Mouse (Mus musculus): Measurements from ENCODE around the gene Alppl2.

The Alppl2 gene

DNA sequence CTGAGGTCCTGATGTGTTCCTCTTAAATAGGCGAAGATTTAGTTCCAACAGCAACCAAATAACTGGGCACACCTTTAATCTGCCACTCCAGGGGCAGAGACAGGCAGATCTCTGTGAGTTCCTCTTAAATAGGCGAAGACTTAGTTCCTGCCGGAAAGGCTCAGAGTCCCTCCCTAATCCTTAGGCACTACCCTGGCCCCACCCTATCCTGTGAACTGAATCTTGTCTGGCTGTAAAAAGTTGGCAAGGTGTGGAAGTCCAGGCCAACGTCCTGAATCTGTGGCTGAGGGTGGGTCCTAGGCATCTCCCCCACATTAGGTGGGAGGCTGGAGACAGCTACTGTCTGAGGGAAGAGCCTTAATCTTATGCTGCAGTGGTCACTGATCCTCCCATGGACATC is at the start of gene Alppl2:
Alppl2 (minus strand) TSS at position 101 of the 400 bp plus-strand sequence.
- ChIA-PET CTCF (interaction anchor here in 2 of 4 experiments (0.6 to 0.9 kb wide), 2 partner anchors 22 to 391 kb away, joined by 3 to 7 read pairs; no protein-coding TSS in a partner anchor), POLR2A (no interaction called here)

- ChIA-PET POLR2A (interaction anchor here in 1 of 4 experiments (1.0 kb wide), 1 partner anchor 10 kb away, joined by 3 read pairs; no protein-coding TSS in a partner anchor), CTCF (interaction anchor here in 1 of 4 experiments (1.1 kb wide), 1 partner anchor 55 kb away, joined by 3 read pairs; no protein-coding TSS in a partner anchor)
These were observed 42.1 kb upstream of the Alppl2 start for GRCm38 (mm10) chr1:87131803-87132202.

DNA sequence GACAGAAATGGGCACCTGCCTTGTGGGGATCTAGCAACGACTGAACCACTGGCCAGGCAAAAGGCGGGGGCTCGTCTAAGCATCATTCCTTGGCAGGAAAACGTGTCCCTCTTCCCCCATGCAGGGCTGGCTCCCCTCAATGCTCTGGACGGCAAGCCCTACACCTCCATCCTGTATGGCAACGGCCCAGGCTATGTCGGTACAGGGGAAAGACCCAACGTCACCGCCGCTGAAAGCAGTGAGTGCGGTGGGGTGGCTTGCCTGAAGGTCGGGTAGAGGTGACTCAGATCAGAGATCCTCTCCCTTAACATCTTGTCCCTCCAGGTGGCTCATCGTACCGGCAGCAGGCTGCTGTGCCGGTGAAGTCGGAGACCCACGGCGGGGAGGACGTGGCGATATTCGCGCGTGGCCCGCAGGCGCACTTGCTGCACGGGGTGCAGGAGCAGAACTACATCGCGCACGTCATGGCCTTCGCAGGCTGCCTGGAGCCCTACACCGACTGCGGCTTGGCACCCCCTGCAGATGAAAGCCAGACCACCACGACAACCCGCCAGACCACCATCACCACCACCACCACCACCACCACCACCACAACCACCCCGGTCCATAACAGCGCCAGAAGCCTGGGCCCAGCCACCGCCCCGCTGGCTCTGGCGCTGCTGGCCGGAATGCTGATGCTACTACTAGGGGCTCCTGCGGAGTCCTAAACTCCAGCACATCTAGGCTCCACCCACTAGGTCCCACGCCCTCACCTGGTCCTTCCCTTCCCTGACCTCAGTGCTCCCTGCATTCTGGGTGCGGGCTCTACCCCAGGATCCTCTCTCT is 37.7 kb upstream of the Alppl2 start:
- CTCF ChIA-PET = interaction anchor here in 2 of 4 experiments (0.5 to 1.2 kb wide), 3 partner anchors 20 to 59 kb away, joined by 3 to 4 read pairs (median 3); no protein-coding TSS in a partner anchor
- POLR2A ChIA-PET = interaction anchor here in 2 of 4 experiments (0.9 to 1.6 kb wide), 3 partner anchors 15 to 16 kb away, joined by 3 read pairs; no protein-coding TSS in a partner anchor

DNA sequence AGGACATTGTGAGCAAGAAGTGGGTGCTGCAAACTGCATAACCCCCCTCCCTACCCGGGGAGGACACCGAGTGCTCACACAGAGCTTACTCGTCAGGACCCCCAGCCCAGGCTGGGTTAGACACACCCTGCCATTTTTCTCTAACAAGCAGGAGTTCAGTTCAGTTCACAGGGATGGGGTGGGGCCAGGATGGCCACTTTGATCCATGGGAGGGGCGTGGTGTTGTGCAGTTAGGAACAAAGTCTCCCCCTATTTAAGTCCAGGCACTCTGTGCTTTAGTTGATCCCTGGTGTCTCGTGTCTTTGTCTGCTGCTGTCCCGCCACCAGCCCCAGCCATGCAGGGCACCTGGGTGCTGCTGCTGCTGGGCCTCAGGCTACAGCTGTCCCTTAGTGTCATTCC is 34.9 kb upstream of the Alppl2 start, which contains the start of gene Akp3:
Akp3 (plus strand) TSS at position 301 of the 400 bp plus-strand sequence.
- ChIA-PET CTCF (interaction anchor here in 2 of 4 experiments (0.9 to 1.6 kb wide), 4 partner anchors 13 to 62 kb away, joined by 3 to 4 read pairs (median 3); no protein-coding TSS in a partner anchor), POLR2A (no interaction called here)

- ChIA-PET CTCF (interaction anchor here in 2 of 4 experiments (0.6 to 0.9 kb wide), 4 partner anchors 71 to 579 kb away, joined by 3 to 4 read pairs (median 3); no protein-coding TSS in a partner anchor), POLR2A (no interaction called here)
These were observed 25.1 kb upstream of the Alppl2 start for GRCm38 (mm10) chr1:87114784-87115183.

GRCm38 (mm10) chr1:87111719-87112354 is 22.1 kb upstream of the Alppl2 start:
- CTCF ChIA-PET = interaction anchor here (0.6 to 1.6 kb wide), 23 partner anchors 9 to 738 kb away, joined by 3 to 10 read pairs (median 3); partner anchors contain the start of genes Akp3 (in 1 of the 4) and Alppl2 (in 1 of the 4)

GRCm38 (mm10) chr1:87108564-87108963 is 18.8 kb upstream of the Alppl2 start:
- ChIA-PET POLR2A (no interaction called here), CTCF (no interaction called here)

More at GRCm38 (mm10) chr1:87111719-87112354, 22.1 kb upstream of the Alppl2 start:
- POLR2A ChIA-PET = interaction anchor here in 2 of 4 experiments (0.6 to 1.5 kb wide), 4 partner anchors 16 to 190 kb away, joined by 3 to 7 read pairs (median 4); no protein-coding TSS in a partner anchor

DNA sequence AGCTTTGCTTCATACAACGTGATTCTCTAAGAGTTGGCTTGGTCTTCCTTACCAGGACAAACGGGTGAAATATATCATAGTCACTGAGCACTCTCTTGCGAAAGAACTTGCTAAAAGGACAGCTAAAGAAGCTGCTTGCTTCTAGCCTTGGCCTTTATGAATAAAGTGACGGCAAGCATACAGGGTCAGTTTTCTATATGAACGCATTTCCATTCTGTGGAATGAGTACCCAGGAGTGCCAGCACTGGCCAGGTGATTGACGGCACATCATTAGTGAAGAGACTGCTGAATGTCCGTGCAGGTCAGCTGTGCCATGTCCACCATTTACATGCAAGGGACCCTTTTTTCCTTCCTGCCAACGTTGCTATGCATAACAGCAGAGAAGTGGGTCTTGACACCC is 16.8 kb upstream of the Alppl2 start:
- CTCF ChIA-PET = interaction anchor here in 2 of 4 experiments (0.6 kb wide), 2 partner anchors 22 to 49 kb away, joined by 4 read pairs; no protein-coding TSS in a partner anchor
- POLR2A ChIA-PET = no interaction called here

GRCm38 (mm10) chr1:87103936-87104335 is 14.2 kb upstream of the Alppl2 start:
- ChIA-PET CTCF (no interaction called here), POLR2A (no interaction called here)

DNA sequence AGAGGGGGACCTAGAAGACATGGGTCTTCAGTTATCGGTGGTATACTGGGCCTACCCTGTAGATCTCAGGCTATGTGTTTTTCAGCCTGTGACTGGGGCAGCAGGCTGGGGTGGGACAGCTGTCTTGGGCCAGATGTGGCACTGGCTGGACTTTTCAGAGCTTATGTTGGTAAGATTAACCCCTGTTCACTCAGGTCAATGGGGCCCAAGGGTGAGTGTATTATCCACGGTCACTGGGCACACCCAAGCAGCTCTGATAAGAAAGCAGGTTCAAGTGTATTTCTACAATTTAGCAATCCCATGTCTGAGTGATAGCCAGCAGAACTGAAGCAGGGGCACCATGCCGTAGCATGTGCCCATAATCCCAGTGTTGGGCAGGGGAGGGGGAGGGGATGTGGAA is 12.4 kb upstream of the Alppl2 start:
- CTCF ChIA-PET = no interaction called here
- POLR2A ChIA-PET = no interaction called here

DNA sequence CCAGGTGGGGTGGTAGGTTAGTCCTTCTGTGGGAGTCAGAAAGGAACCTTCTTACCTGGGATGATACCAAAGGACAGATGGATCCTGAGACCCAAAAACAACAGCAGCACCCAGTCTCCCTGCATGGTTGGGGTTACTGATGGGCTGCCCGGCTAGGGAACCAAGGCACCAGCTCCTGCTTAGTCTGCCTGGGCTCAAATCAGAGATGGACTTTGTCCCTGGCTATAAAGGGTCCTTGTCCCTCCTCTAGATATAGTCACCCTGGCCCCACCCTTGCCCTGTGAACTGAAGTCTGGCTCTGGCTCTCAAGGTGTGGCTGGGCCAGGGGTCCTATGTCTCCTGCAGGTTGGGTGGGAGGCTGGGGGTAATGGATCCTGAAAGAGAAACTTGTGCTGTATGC is 11.7 kb upstream of the Alppl2 start, which contains the start of gene Alpi:
Alpi (minus strand) TSS at position 196 of the 400 bp plus-strand sequence.
- ChIA-PET CTCF (no interaction called here), POLR2A (no interaction called here)

DNA sequence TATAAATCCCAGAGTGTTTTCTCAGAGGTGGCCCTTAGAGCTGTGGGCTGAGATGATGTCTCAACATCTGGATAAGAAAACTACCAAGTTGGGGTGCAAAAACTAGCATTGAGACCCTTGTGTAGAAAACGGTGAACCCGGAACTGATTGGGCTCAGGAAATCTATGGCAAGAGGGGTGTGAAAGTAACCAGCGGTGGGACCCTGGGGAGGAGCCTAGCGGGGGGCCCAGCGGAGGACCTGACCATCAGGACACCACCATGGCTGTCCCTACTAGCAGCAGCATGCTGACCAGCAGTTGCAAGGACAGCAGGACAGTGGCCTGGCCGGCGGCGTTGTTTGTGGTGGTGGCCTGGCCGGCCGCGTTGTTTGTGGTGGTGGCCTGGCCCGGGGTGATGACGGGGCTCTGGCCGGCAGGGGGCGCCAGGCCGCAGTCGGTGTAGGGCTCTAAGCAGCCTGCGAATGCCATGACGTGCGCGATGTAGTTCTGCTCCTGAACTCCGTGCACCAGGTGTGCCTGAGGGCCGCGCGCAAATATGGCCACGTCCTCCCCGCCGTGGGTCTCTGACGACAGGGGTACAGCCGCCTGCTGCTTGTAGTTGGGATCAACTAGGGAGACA is 8.7 kb upstream of the Alppl2 start:
- ChIA-PET POLR2A (interaction anchor here in 1 of 4 experiments (0.6 kb wide), 1 partner anchor 57 kb away, joined by 3 read pairs; the partner anchor contains the start of gene Ecel1), CTCF (interaction anchor here (0.6 to 1.5 kb wide), 17 partner anchors 11 to 1799 kb away, joined by 3 to 7 read pairs (median 3); no protein-coding TSS in a partner anchor)

DNA sequence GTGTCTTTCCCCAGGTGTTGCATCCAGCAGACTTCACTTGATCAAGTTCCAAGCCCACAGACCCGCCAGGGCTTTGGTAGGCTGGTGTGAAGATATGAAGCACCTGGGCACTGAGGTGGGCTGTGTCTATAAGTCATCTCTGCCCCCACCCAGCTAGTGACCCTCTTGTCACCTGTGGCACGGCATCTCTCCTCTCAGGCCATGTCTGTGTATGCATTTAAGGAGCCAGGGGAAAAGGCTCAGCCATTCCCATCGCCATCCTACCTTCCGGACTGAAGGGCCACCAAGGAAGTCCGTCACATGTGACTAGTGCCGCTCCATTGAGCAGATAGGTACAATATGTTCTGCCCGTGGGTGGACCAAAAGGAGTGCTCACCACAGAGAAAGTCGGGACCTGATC is 5.9 kb upstream of the Alppl2 start:
- CTCF ChIA-PET = interaction anchor here in 2 of 4 experiments (0.6 to 1.3 kb wide), 2 partner anchors 15 to 33 kb away, joined by 3 read pairs; no protein-coding TSS in a partner anchor

GRCm38 (mm10) chr1:87089251-87089650 is 477 bp downstream of the Alppl2 start:
- ChIA-PET CTCF (interaction anchor here in 2 of 4 experiments (0.6 to 1.0 kb wide), 2 partner anchors 22 to 96 kb away, joined by 4 to 7 read pairs; no protein-coding TSS in a partner anchor), POLR2A (interaction anchor here in 1 of 4 experiments (1.3 kb wide), 1 partner anchor 126 kb away, joined by 3 read pairs; no protein-coding TSS in a partner anchor)

More for the DNA sequence above, 5.9 kb upstream of the Alppl2 start:
- POLR2A ChIA-PET = interaction anchor here in 1 of 4 experiments (0.7 kb wide), 2 partner anchors 10 to 461 kb away, joined by 3 read pairs; no protein-coding TSS in a partner anchor

DNA sequence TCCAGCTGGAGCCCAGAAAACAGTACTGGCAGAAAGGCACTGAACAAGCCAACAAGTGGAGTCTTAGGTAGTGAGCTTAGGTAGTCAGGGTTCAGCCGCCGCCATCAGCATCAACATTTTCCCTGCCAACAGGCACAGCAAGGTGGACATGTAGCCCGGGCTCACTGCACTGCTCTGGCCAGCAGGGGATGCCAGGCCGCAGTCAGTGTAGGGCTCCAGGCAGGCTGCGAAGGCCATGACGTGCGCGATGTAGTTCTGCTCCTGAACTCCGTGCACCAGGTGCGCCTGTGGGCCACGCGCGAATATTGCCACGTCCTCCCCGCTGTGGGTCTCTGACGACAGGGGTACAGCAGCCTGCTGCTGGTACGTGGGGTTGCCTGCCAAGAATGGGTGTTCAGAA is 2.8 kb downstream of the Alppl2 start:
- CTCF ChIA-PET = interaction anchor here (0.7 to 1.4 kb wide), 6 partner anchors 12 to 376 kb away, joined by 3 read pairs; no protein-coding TSS in a partner anchor
- POLR2A ChIA-PET = interaction anchor here in 2 of 4 experiments (0.5 to 1.3 kb wide), 2 partner anchors 100 to 178 kb away, joined by 3 to 4 read pairs; no protein-coding TSS in a partner anchor

DNA sequence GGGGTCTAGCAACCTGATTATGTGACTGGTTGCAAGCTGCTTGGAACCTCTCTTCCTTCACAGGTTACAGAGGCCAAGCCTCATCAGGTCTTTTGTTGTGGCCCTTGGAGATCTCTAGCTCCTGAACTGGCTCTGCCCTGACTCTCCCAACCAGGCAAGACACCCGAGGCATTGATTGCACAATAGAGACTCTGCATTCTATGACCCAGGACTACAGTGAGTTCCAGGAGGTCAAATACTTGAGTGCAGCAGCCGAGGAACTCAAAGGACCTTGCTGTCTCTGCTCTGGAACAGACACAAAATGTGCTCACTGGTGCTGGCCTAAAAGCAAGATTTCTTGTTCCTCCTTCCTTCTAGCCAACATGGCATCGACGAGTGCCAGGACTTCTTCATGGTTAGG is 3.5 kb downstream of the Alppl2 start:
- CTCF ChIA-PET = interaction anchor here in 2 of 4 experiments (0.7 to 1.4 kb wide), 3 partner anchors 13 to 375 kb away, joined by 3 read pairs; no protein-coding TSS in a partner anchor
- POLR2A ChIA-PET = interaction anchor here in 2 of 4 experiments (0.7 to 1.3 kb wide), 2 partner anchors 101 to 367 kb away, joined by 3 to 4 read pairs; no protein-coding TSS in a partner anchor

DNA sequence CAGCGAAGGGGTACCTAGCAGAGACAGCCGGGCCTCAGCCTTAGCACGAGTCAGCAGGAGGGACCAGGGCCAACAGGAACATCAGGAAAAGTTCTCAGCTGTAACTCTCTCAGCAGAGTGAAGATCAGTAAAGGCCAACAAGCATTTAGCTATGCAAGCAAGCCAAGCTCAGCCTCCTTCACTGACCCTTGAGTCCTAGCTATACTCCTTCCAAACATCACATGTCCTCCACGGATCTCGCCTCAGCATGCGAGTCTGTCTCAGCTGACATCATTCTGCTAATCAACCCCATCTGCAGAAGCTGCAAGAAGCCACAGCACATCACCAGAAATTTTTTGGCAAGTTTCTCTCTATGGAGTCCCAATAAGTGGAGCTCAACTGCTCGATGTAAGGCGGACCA is 16.0 kb downstream of the Alppl2 start:
- ChIA-PET CTCF (interaction anchor here in 1 of 4 experiments (0.5 to 1.5 kb wide), 4 partner anchors 12 to 113 kb away, joined by 3 to 5 read pairs (median 3); no protein-coding TSS in a partner anchor), POLR2A (interaction anchor here in 1 of 4 experiments (0.6 kb wide), 1 partner anchor 38 kb away, joined by 7 read pairs; no protein-coding TSS in a partner anchor)

- POLR2A ChIA-PET = interaction anchor here in 1 of 4 experiments (0.6 kb wide), 1 partner anchor 450 kb away, joined by 6 read pairs; no protein-coding TSS in a partner anchor
- CTCF ChIA-PET = interaction anchor here in 2 of 4 experiments (0.6 to 1.2 kb wide), 7 partner anchors 9 to 401 kb away, joined by 3 read pairs; partner anchors contain the start of gene Chrnd (in 1 of the 2)
These were observed 19.0 kb downstream of the Alppl2 start for GRCm38 (mm10) chr1:87070720-87071119.

Data from embryonic stem cell, embryonic (primary cell).